In genomic region chr2:130113379-130113778, GRCm38 (mm10) we compare ENCODE assay signal across 16 mouse cellular contexts. TPM values are rescaled to one million over a fixed set of nuclear protein-coding genes. Genes with fewer than 3 reads are reported as not detected.
DNase-seq lines count a peak whose midpoint lies in the region; ATAC-seq and TF ChIP-seq lines count a peak whose summit lies in the region.
"Had no signal": no experiment of that assay in that cellular context is flagged by ENCODE, and none has a peak within 500 bp of the region (broad histone marks: within the 10 kb centered on the region; RNA-seq: fewer than 3 reads in every experiment).

No protein-coding gene starts in this region.

- no peak for TF ChIP-seq EP300 in lung, postnatal 0 days (IDR thresholded peaks at IDR 0.05)

- TF ChIP-seq CTCF in lung, postnatal 0 days (IDR thresholded peaks at IDR 0.05): 0 out of 2 replicates have a peak, but pooled peaks have one; percentile 2
- no peak for TF ChIP-seq CTCF in lung, adult 2 months (IDR thresholded peaks at IDR 0.05; ENCODE audit: insufficient read depth, low read length)
- no peak for TF ChIP-seq CTCF in olfactory bulb, adult 2 months (IDR thresholded peaks at IDR 0.05; ENCODE audit: insufficient read depth, low read depth, low read length)

- 29% methylated on average over 3 of the region's 3 CpGs for WGBS in hindbrain, embryonic 14.5 days
- 27% methylated on average over 3 of the region's 3 CpGs for WGBS in hindbrain, embryonic 13.5 days
- 22% methylated on average over 3 of the region's 3 CpGs for WGBS in lung, postnatal 0 days
- WGBS in lung, adult 2 months: 15% methylated on average over 3 of the region's 3 CpGs
- 10% methylated on average over 3 of the region's 3 CpGs for WGBS in olfactory bulb, adult 2 months

- H3K27ac ChIP-seq in hindbrain, embryonic 14.5 days: no peak overlapping the region
- H3K27ac ChIP-seq in hindbrain, embryonic 13.5 days: no peak overlapping the region
- no peak overlapping the region for H3K27ac ChIP-seq in lung, postnatal 0 days (ENCODE audit: low read length)
- peak overlapping the region; percentile 44; the same call in 1 of the 2 replicates for H3K27ac ChIP-seq in olfactory bulb, adult 2 months (ENCODE audit: insufficient read depth, low read depth, low read length)
- H3K27ac ChIP-seq: liver, embryonic 12.5 days had no signal

- ATAC-seq in hindbrain, embryonic 14.5 days (ENCODE audit: low FRiP score): no peak
- no peak for ATAC-seq in hindbrain, embryonic 13.5 days (ENCODE audit: low FRiP score)
- ATAC-seq in lung, postnatal 0 days: peak; percentile 40
- ATAC-seq in granulocyte monocyte progenitor cell, adult 5-6 weeks (replicated peaks; ENCODE audit: poor library complexity, severe bottlenecking): peak; percentile 59
- ATAC-seq: activated CD4-positive, CD25-positive, alpha-beta regulatory T cell, adult 4 months; intestine, embryonic 16.5 days; liver, embryonic 12.5 days had no signal

- H3K4me1 ChIP-seq in hindbrain, embryonic 14.5 days (replicated peaks; ENCODE audit: control insufficient read depth, insufficient read depth, low read length): peaks cover 5% of the 10 kb centered on the region; the same call in 1 of the 2 replicates
- H3K4me1 ChIP-seq in hindbrain, embryonic 13.5 days (replicated peaks): peaks cover 5% of the 10 kb centered on the region
- no peaks in the 10 kb centered on the region for H3K4me1 ChIP-seq in lung, postnatal 0 days (ENCODE audit: insufficient read depth, low read depth, low read length)
- no peaks in the 10 kb centered on the region for H3K4me1 ChIP-seq in lung, adult 2 months (ENCODE audit: control insufficient read depth, insufficient read depth, low read length)
- peaks cover 10% of the 10 kb centered on the region; the same call in 1 of the 2 replicates for H3K4me1 ChIP-seq in olfactory bulb, adult 2 months (ENCODE audit: control insufficient read depth, insufficient read depth, low read length)
- H3K4me1 ChIP-seq: liver, embryonic 12.5 days had no signal

- no peaks in the 10 kb centered on the region for H3K27me3 ChIP-seq in hindbrain, embryonic 14.5 days (ENCODE audit: control insufficient read depth, insufficient read depth, low read length)
- no peaks in the 10 kb centered on the region for H3K27me3 ChIP-seq in hindbrain, embryonic 13.5 days
- no peaks in the 10 kb centered on the region for H3K27me3 ChIP-seq in lung, postnatal 0 days (replicated peaks; ENCODE audit: insufficient read depth, low read length)
- H3K27me3 ChIP-seq: liver, embryonic 12.5 days had no signal

- H3K4me3 ChIP-seq in hindbrain, embryonic 14.5 days (replicated peaks; ENCODE audit: low read length): no peak overlapping the region
- H3K4me3 ChIP-seq in hindbrain, embryonic 13.5 days: no peak overlapping the region
- H3K4me3 ChIP-seq in lung, postnatal 0 days (ENCODE audit: low read depth, low read length): no peak overlapping the region
- no peak overlapping the region for H3K4me3 ChIP-seq in lung, adult 2 months (replicated peaks; ENCODE audit: extremely low read depth, low read depth, low read length)
- H3K4me3 ChIP-seq in olfactory bulb, adult 2 months (ENCODE audit: insufficient read depth, low read depth, low read length): no peak overlapping the region
- H3K4me3 ChIP-seq: liver, embryonic 12.5 days; myocyte had no signal

- no peak overlapping the region for H3K4me2 ChIP-seq in hindbrain, embryonic 14.5 days (replicated peaks)
- H3K4me2 ChIP-seq in hindbrain, embryonic 13.5 days: no peak overlapping the region
- H3K4me2 ChIP-seq in lung, postnatal 0 days (replicated peaks; ENCODE audit: low read depth, low read length): no peak overlapping the region
- H3K4me2 ChIP-seq: liver, embryonic 12.5 days had no signal

- intact Hi-C loops in left cerebral cortex, postnatal 4 days (cut with DNase I): no loop called here

- no peak for TF ChIP-seq POLR2A in lung, adult 2 months (IDR thresholded peaks at IDR 0.05; ENCODE audit: borderline replicate concordance, extremely low read depth, low read depth, low read length)
- no peak for TF ChIP-seq POLR2A in olfactory bulb, adult 2 months (IDR thresholded peaks at IDR 0.05; ENCODE audit: insufficient read depth, low read depth, low read length)

- no peaks in the 10 kb centered on the region for H3K36me3 ChIP-seq in hindbrain, embryonic 14.5 days (replicated peaks; ENCODE audit: control insufficient read depth, insufficient read depth)
- H3K36me3 ChIP-seq in hindbrain, embryonic 13.5 days: no peaks in the 10 kb centered on the region
- no peaks in the 10 kb centered on the region for H3K36me3 ChIP-seq in lung, postnatal 0 days (ENCODE audit: insufficient read depth, low read length)
- H3K36me3 ChIP-seq: liver, embryonic 12.5 days had no signal

- H3K9ac ChIP-seq in hindbrain, embryonic 14.5 days: no peak overlapping the region
- H3K9ac ChIP-seq in hindbrain, embryonic 13.5 days: no peak overlapping the region
- H3K9ac ChIP-seq in lung, postnatal 0 days (replicated peaks; ENCODE audit: low read depth): no peak overlapping the region
- H3K9ac ChIP-seq: liver, embryonic 12.5 days had no signal

- DNase-seq in hindbrain, embryonic 14.5 days (ENCODE audit: low spot score): peak; percentile 30
- peak; percentile 46 for DNase-seq in lung, postnatal 0 days (ENCODE audit: low spot score)
- DNase-seq in lung, adult 2 months: no peak
- no peak for DNase-seq in left cerebral cortex, postnatal 4 days
- DNase-seq: cerebellum, adult 2 months; heart, postnatal 14 days had no signal

- H3K9me3 ChIP-seq in hindbrain, embryonic 14.5 days (ENCODE audit: control insufficient read depth, low read length): no peaks in the 10 kb centered on the region
- H3K9me3 ChIP-seq in hindbrain, embryonic 13.5 days: no peaks in the 10 kb centered on the region
- H3K9me3 ChIP-seq in lung, postnatal 0 days (ENCODE audit: low read length): no peaks in the 10 kb centered on the region
- H3K9me3 ChIP-seq: liver, embryonic 12.5 days had no signal

RNA-seq across cellular contexts. Expression of gene Tgm6, which starts 1.2 kb away (rescaled TPM):
- 0.07 TPM in 2 replicates for polyA plus RNA-seq in hindbrain, embryonic 14.5 days (2014; fragmentation: Nextera tagmentation; extraction: Ambion mirVana)
- 0.05 and 0.08 TPM in 2 replicates for polyA plus RNA-seq in hindbrain, embryonic 13.5 days (2015; fragmentation: Nextera tagmentation; extraction: Ambion mirVana)
- not detected in 2 replicates for polyA plus RNA-seq in lung, postnatal 0 days (2015; fragmentation: Nextera tagmentation; extraction: Ambion mirVana)
- not detected in 2 replicates for polyA plus RNA-seq in lung, adult 2 months (2012; rRNA removed)
- total RNA-seq in granulocyte monocyte progenitor cell, adult 5-6 weeks (2014; fragmentation: Nextera tagmentation): not detected in 2 replicates
- total RNA-seq in granulocyte monocyte progenitor cell, adult 5-6 weeks (2017): not detected in 2 replicates
- not detected in 2 replicates for polyA plus RNA-seq in olfactory bulb, adult 2 months (2012; ENCODE audit: insufficient read depth, insufficient read length, low replicate concordance, missing spikeins)
- under 1 TPM; 0.36 to 0.60 TPM for total RNA-seq in left cerebral cortex, postnatal 4 days (2021)
- total RNA-seq: gastrocnemius, postnatal 4 days; heart, postnatal 14 days; megakaryocyte, adult 5-6 weeks had no signal
- polyA plus RNA-seq: activated CD4-positive, CD25-positive, alpha-beta regulatory T cell, adult 4 months; intestine, embryonic 16.5 days; liver, embryonic 12.5 days; myocyte; thymus, postnatal 0 days had no signal

Comparison
In these comparisons a context has a peak if more than half of its experiments do, and no peak if none do; other contexts are left out.
1. DNase-seq: peak in hindbrain, embryonic 14.5 days (single experiment) and lung, postnatal 0 days (single experiment); none in lung, adult 2 months (single experiment) and left cerebral cortex, postnatal 4 days (single experiment).
2. ATAC-seq: peak in lung, postnatal 0 days (single experiment) and granulocyte monocyte progenitor cell, adult 5-6 weeks (single experiment); none in hindbrain, embryonic 14.5 days (single experiment) and hindbrain, embryonic 13.5 days (single experiment).